8 mouse cellular contexts compared by ENCODE assay signal in genomic region chr19:56724126-56724597, GRCm38 (mm10). TPM values are rescaled to one million over a fixed set of nuclear protein-coding genes. Genes with fewer than 3 reads are reported as not detected.
DNase-seq lines count a peak whose midpoint lies in the region; ATAC-seq and TF ChIP-seq lines count a peak whose summit lies in the region.

No protein-coding gene starts in this region.

- H3K27me3 ChIP-seq in heart, embryonic 15.5 days = peaks cover 22% of the 10 kb centered on the region
- peaks cover 71% of the 10 kb centered on the region for H3K27me3 ChIP-seq in limb, embryonic 11.5 days (ENCODE audit: control insufficient read depth, insufficient read depth, low read length)

- no peaks in the 10 kb centered on the region for H3K9me3 ChIP-seq in heart, embryonic 15.5 days (replicated peaks)
- no peaks in the 10 kb centered on the region for H3K9me3 ChIP-seq in limb, embryonic 11.5 days (ENCODE audit: control insufficient read depth, low read length)

- TF ChIP-seq CTCF in lung, adult 2 months (IDR thresholded peaks at IDR 0.05; ENCODE audit: insufficient read depth, low read length) = no peak

- ATAC-seq in heart, embryonic 15.5 days (replicated peaks; ENCODE audit: insufficient number of reproducible peaks, insufficient read depth, low FRiP score, low read depth) = no peak
- ATAC-seq in limb, embryonic 11.5 days (ENCODE audit: insufficient number of reproducible peaks, low FRiP score, low TSS enrichment, low read depth) = no peak

- TF ChIP-seq POLR2A in lung, adult 2 months (IDR thresholded peaks at IDR 0.05; ENCODE audit: borderline replicate concordance, extremely low read depth, low read depth, low read length) = no peak; the same call in 1 of the 2 replicates

- H3K36me3 ChIP-seq in heart, embryonic 15.5 days = no peaks in the 10 kb centered on the region
- no peaks in the 10 kb centered on the region for H3K36me3 ChIP-seq in limb, embryonic 11.5 days (ENCODE audit: control insufficient read depth, insufficient read depth, low read length)

- H3K4me1 ChIP-seq in lung, adult 2 months (ENCODE audit: control insufficient read depth, insufficient read depth, low read length) = peaks cover 9% of the 10 kb centered on the region
- H3K4me1 ChIP-seq in heart, embryonic 15.5 days (replicated peaks) = peaks cover 56% of the 10 kb centered on the region
- H3K4me1 ChIP-seq in limb, embryonic 11.5 days (ENCODE audit: control insufficient read depth, insufficient read depth, low read length) = 0 out of 2 replicates have a peak, but pooled peaks cover 13% of the 10 kb centered on the region

- peak overlapping the region; percentile 86 for H3K9ac ChIP-seq in heart, embryonic 15.5 days
- H3K9ac ChIP-seq in limb, embryonic 11.5 days (ENCODE audit: low read length) = no peak overlapping the region

- H3K4me3 ChIP-seq in lung, adult 2 months (replicated peaks; ENCODE audit: extremely low read depth, low read depth, low read length) = peak overlapping the region; percentile 72
- H3K4me3 ChIP-seq in heart, embryonic 15.5 days = peak overlapping the region; percentile 80
- peak overlapping the region; percentile 36 for H3K4me3 ChIP-seq in limb, embryonic 11.5 days (ENCODE audit: low read depth, low read length)

- 16% methylated on average over 13 of the region's 13 CpGs for WGBS in lung, adult 2 months
- WGBS in heart, embryonic 15.5 days = 8% methylated on average over 13 of the region's 13 CpGs
- 3% methylated on average over 12 of the region's 13 CpGs for WGBS in limb, embryonic 11.5 days

- peak overlapping the region; percentile 74 for H3K4me2 ChIP-seq in heart, embryonic 15.5 days
- peak overlapping the region; percentile 67 for H3K4me2 ChIP-seq in limb, embryonic 11.5 days (ENCODE audit: low read depth, severe bottlenecking)

- DNase-seq in lung, adult 2 months = peak; percentile 49
- no peak for DNase-seq in lung, postnatal 10 days
- no peak for DNase-seq in limb, embryonic 11.5 days (ENCODE audit: low spot score)
- peak; percentile 8 for DNase-seq in naive thymus-derived CD4-positive, alpha-beta T cell, adult 2 months (ENCODE audit: low read depth)
- no peak for DNase-seq in right cerebral cortex, postnatal 36 days (ENCODE audit: low spot score in 2 of 2)
- no peak for DNase-seq in urinary bladder, postnatal 14 days (ENCODE audit: low spot score)
- no peak for DNase-seq in right cerebral cortex, postnatal 25 days

- peak overlapping the region; percentile 88 for H3K27ac ChIP-seq in heart, embryonic 15.5 days
- no peak overlapping the region for H3K27ac ChIP-seq in limb, embryonic 11.5 days (replicated peaks; ENCODE audit: low read depth, low read length)

RNA-seq across cellular contexts. Expression of gene Adrb1, which starts 2.2 kb away (rescaled TPM):
- 81.9 and 120 TPM in 2 replicates for polyA plus RNA-seq in lung, adult 2 months (2012; rRNA removed)
- polyA plus RNA-seq in heart, embryonic 15.5 days (2015; fragmentation: Nextera tagmentation; extraction: Ambion mirVana) = 4.0 and 4.7 TPM in 2 replicates
- 0.24 and 0.33 TPM in 2 replicates for polyA plus RNA-seq in limb, embryonic 11.5 days (2014; fragmentation: Nextera tagmentation; extraction: Ambion mirVana)

Comparison
In these comparisons a context has a peak if more than half of its experiments do, and no peak if none do; other contexts are left out.
1. DNase-seq: peak in lung, adult 2 months (single experiment) and naive thymus-derived CD4-positive, alpha-beta T cell, adult 2 months (single experiment); none in lung, postnatal 10 days (single experiment), limb, embryonic 11.5 days (single experiment), right cerebral cortex, postnatal 36 days (0 of 2), urinary bladder, postnatal 14 days (single experiment) and right cerebral cortex, postnatal 25 days (single experiment).
2. RNA of gene Adrb1, which starts 2.2 kb away (polyA plus RNA-seq): 81.9 to 120 TPM in lung, adult 2 months; 4.0 to 4.7 TPM in heart, embryonic 15.5 days and 0.24 to 0.33 TPM in limb, embryonic 11.5 days; every median in the first group is over 10 times any median in the second.
3. Peak in every context shown above with its lines, with median percentiles within 50 percentile points of each other: H3K4me3 ChIP-seq.